Mouse (Mus musculus): ENCODE results near the gene Scn4b. TPM values are rescaled to one million over a fixed set of nuclear protein-coding genes. Genes with fewer than 3 reads are reported as not detected.

Gene Scn4b
- polyA plus RNA-seq, 1 experiment from 2014 or later, result 1.6 TPM

DNA sequence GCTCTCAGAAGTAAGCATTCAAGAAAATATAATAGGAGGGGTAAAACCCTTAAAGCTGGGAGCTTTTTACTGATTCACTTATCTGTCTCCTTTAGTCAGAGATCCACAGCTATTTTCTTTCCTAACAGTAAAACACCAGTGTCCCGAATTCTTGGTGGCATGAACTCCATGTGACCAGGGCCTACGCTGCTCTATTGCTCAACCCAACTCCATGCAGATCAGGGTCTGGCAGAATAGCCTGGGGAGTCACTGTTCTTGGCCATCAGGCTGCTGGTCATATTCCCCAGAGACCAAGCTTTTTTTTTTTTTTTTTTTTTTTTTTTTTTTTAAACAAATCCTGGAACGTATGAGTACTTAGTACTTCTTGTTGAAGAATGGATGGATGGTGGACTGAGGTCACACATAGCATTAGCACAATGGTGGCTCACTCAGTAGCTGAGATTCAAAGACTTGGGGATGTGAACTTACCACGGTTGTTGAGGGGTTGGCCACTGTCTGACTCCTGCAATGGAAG, 51.5 kb downstream of the Scn4b start:
- no peaks in the 10 kb centered on the region for H3K9me3 ChIP-seq (replicated peaks; ENCODE audit: control insufficient read depth, low read length)
- peak overlapping the region; percentile 62 for H3K27ac ChIP-seq (ENCODE audit: low read length)
- no peak overlapping the region for H3K4me2 ChIP-seq (ENCODE audit: low read depth, low read length)
- no peaks in the 10 kb centered on the region for H3K36me3 ChIP-seq (ENCODE audit: control insufficient read depth, insufficient read depth)
- H3K4me1 ChIP-seq (ENCODE audit: control insufficient read depth, insufficient read depth, low read length), result no peaks in the 10 kb centered on the region
- no peaks in the 10 kb centered on the region; the same call in 1 of the 2 replicates for H3K27me3 ChIP-seq (ENCODE audit: control insufficient read depth, insufficient read depth, low read length)
- ATAC-seq (replicated peaks; ENCODE audit: extremely low read depth, insufficient read depth, low FRiP score), result no peak
- no peak overlapping the region for H3K4me3 ChIP-seq (ENCODE audit: low read length)
- 79% methylated on average over 4 of the region's 4 CpGs for WGBS
- no peak overlapping the region for H3K9ac ChIP-seq (ENCODE audit: low read length)

GRCm38 (mm10) chr9:45195468-45195867, 57.3 kb downstream of the Scn4b start:
- H3K9ac ChIP-seq (ENCODE audit: low read length), result no peak overlapping the region
- H3K36me3 ChIP-seq (ENCODE audit: control insufficient read depth, insufficient read depth), result no peaks in the 10 kb centered on the region
- no peak overlapping the region for H3K27ac ChIP-seq (ENCODE audit: low read length)
- ATAC-seq (replicated peaks; ENCODE audit: extremely low read depth, insufficient read depth, low FRiP score), result no peak
- no peaks in the 10 kb centered on the region; the same call in 1 of the 2 replicates for H3K27me3 ChIP-seq (ENCODE audit: control insufficient read depth, insufficient read depth, low read length)
- no peak overlapping the region for H3K4me2 ChIP-seq (ENCODE audit: low read depth, low read length)
- H3K9me3 ChIP-seq (replicated peaks; ENCODE audit: control insufficient read depth, low read length), result no peaks in the 10 kb centered on the region
- WGBS, result 70% methylated on average over 4 of the region's 4 CpGs
- H3K4me1 ChIP-seq (ENCODE audit: control insufficient read depth, insufficient read depth, low read length), result no peaks in the 10 kb centered on the region
- H3K4me3 ChIP-seq (ENCODE audit: low read length), result no peak overlapping the region

DNA sequence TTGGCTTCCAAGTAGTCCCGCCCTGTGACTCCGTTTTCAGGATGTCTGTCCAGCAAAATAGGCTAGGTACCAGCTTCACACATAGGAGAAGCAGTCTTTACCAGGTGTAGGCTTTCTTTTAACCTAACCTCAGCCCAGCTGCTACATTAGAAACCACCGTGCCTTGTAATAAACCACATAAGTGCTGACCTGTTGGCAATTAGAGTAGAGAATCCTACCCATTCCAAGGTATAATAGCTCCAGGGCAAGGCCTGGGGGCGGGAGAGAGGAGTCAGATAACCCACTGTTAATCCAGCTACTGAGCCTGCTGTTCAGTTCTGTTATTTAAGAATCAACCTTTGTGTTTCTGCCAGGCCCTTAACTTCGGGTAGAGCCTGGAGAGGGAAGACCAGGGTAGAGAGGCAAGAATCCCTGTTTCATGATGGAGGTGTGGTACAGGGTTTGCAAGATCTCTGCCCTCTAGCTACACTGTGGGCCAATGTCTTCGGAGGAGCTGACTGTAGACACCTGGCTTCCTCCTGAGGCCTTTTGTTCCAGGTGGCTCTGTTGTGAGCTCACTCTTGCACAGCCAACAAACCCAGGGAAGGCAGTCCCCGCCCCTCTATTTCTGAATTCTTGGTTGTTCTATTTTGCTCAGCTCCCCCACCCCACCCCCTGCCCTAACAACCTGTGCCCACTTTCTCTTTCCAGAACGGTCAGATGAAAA, 58.1 kb downstream of the Scn4b start:
- Histone ChIP-seq H3K36me3 (ENCODE audit: control insufficient read depth, insufficient read depth) (no peaks in the 10 kb centered on the region), H3K27ac (ENCODE audit: low read length) (no peak overlapping the region), H3K4me1 (ENCODE audit: control insufficient read depth, insufficient read depth, low read length) (no peaks in the 10 kb centered on the region), H3K4me3 (ENCODE audit: low read length) (no peak overlapping the region), H3K4me2 (ENCODE audit: low read depth, low read length) (no peak overlapping the region), H3K9ac (ENCODE audit: low read length) (no peak overlapping the region), H3K9me3 (replicated peaks; ENCODE audit: control insufficient read depth, low read length) (no peaks in the 10 kb centered on the region), H3K27me3 (ENCODE audit: control insufficient read depth, insufficient read depth, low read length) (no peaks in the 10 kb centered on the region; the same call in 1 of the 2 replicates)
- 70% methylated on average over 8 of the region's 8 CpGs for WGBS
- ATAC-seq (replicated peaks; ENCODE audit: extremely low read depth, insufficient read depth, low FRiP score), result no peak

DNA sequence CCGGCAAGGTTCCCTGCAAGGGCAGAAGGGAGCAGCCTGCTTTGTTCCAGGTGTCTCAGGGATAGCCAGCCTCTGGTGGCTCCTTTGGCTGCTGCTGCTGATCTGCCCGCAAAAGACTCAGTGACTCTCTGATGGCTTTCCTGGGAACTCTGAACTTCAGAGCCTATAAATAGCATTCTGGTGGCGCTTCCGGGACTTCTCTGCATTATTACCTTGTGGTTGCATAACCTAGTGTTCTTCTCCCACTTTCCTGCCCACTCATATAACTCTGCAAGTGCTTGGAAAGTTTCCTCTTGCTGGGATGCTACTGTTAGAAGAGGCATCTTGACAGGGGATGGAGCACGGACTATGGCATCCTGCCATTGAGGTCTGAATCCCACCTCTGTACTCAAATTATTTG, 59.4 kb downstream of the Scn4b start:
- Histone ChIP-seq H3K4me1 (ENCODE audit: control insufficient read depth, insufficient read depth, low read length) (no peaks in the 10 kb centered on the region), H3K36me3 (ENCODE audit: control insufficient read depth, insufficient read depth) (no peaks in the 10 kb centered on the region), H3K9ac (ENCODE audit: low read length) (no peak overlapping the region), H3K27me3 (ENCODE audit: control insufficient read depth, insufficient read depth, low read length) (no peaks in the 10 kb centered on the region; the same call in 1 of the 2 replicates), H3K27ac (ENCODE audit: low read length) (peak overlapping the region; percentile 16; the same call in 1 of the 2 replicates), H3K4me2 (ENCODE audit: low read depth, low read length) (no peak overlapping the region), H3K9me3 (replicated peaks; ENCODE audit: control insufficient read depth, low read length) (no peaks in the 10 kb centered on the region), H3K4me3 (ENCODE audit: low read length) (no peak overlapping the region)
- no peak for ATAC-seq (replicated peaks; ENCODE audit: extremely low read depth, insufficient read depth, low FRiP score)
- 70% methylated on average over 5 of the region's 5 CpGs for WGBS

DNA sequence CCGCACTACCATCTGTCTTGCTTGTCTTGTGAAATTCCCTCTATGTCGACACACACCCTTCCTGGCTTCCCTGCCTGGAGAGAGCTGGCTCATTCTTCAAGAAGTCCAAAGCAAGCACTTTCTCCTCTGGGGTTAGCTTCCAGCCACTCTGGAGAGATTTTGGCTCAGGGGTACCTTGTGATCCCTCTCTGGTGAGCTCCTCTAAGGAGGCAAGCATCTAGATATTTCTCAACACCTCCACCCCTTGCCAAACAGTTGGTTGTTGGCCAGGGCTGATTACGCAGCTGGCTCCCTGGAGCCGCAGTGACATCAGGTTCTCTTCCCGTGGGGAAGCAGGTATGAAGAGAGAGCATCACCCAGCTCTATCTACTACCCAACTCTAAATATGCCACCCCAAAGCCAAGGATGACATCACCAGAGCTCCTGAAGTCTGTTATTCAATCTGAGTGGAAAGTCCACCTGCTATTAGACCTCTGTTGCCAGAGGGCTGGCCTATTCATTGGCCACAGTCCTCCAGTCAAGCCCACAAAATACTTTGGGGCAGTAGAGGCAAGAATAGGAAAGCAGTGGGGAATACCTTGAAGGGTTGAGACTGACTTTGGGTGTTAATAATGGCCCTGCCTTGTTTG, 63.2 kb downstream of the Scn4b start:
- Histone ChIP-seq H3K4me3 (ENCODE audit: low read length) (no peak overlapping the region), H3K27ac (ENCODE audit: low read length) (no peak overlapping the region), H3K4me2 (ENCODE audit: low read depth, low read length) (no peak overlapping the region), H3K27me3 (ENCODE audit: control insufficient read depth, insufficient read depth, low read length) (no peaks in the 10 kb centered on the region), H3K4me1 (ENCODE audit: control insufficient read depth, insufficient read depth, low read length) (no peaks in the 10 kb centered on the region), H3K9me3 (replicated peaks; ENCODE audit: control insufficient read depth, low read length) (no peaks in the 10 kb centered on the region), H3K36me3 (ENCODE audit: control insufficient read depth, insufficient read depth) (no peaks in the 10 kb centered on the region), H3K9ac (ENCODE audit: low read length) (no peak overlapping the region)
- WGBS, result 68% methylated on average over 5 of the region's 5 CpGs
- no peak for ATAC-seq (replicated peaks; ENCODE audit: extremely low read depth, insufficient read depth, low FRiP score)

GRCm38 (mm10) chr9:45202021-45202798, 64.0 kb downstream of the Scn4b start:
- Histone ChIP-seq H3K27me3 (ENCODE audit: control insufficient read depth, insufficient read depth, low read length) (no peaks in the 10 kb centered on the region), H3K9me3 (replicated peaks; ENCODE audit: control insufficient read depth, low read length) (no peaks in the 10 kb centered on the region), H3K9ac (ENCODE audit: low read length) (no peak overlapping the region), H3K36me3 (ENCODE audit: control insufficient read depth, insufficient read depth) (no peaks in the 10 kb centered on the region), H3K27ac (ENCODE audit: low read length) (no peak overlapping the region), H3K4me2 (ENCODE audit: low read depth, low read length) (no peak overlapping the region), H3K4me1 (ENCODE audit: control insufficient read depth, insufficient read depth, low read length) (no peaks in the 10 kb centered on the region), H3K4me3 (ENCODE audit: low read length) (no peak overlapping the region)
- ATAC-seq (replicated peaks; ENCODE audit: extremely low read depth, insufficient read depth, low FRiP score), result no peak
- 64% methylated on average over 9 of the region's 9 CpGs for WGBS

Other genes starting within 250 kb of the Scn4b start
- 1,180 and 1,367 TPM in 2 replicates for gene Atp5l, start 217.7 kb upstream of the Scn4b start, polyA plus RNA-seq (2015; fragmentation: Nextera tagmentation; extraction: Ambion mirVana)
- 16.8 and 17.7 TPM in 2 replicates for gene Ube4a, start 172.8 kb upstream of the Scn4b start, polyA plus RNA-seq (2015; fragmentation: Nextera tagmentation; extraction: Ambion mirVana)
- 37.6 and 99.6 TPM in 2 replicates for gene Cd3g, start 158.0 kb upstream of the Scn4b start, polyA plus RNA-seq (2015; fragmentation: Nextera tagmentation; extraction: Ambion mirVana)
- gene Cd3d, start 156.6 kb upstream of the Scn4b start, polyA plus RNA-seq (2015; fragmentation: Nextera tagmentation; extraction: Ambion mirVana), result 11.7 and 30.7 TPM in 2 replicates
- gene Cd3e, start 128.8 kb upstream of the Scn4b start, polyA plus RNA-seq (2015; fragmentation: Nextera tagmentation; extraction: Ambion mirVana), result 25.0 and 71.7 TPM in 2 replicates
- 4.2 and 6.1 TPM in 2 replicates for gene Mpzl2, start 98.6 kb upstream of the Scn4b start, polyA plus RNA-seq (2015; fragmentation: Nextera tagmentation; extraction: Ambion mirVana)
- gene Mpzl3, start 83.2 kb upstream of the Scn4b start, polyA plus RNA-seq (2015; fragmentation: Nextera tagmentation; extraction: Ambion mirVana), result 1.5 and 1.9 TPM in 2 replicates
- gene Jaml, start 59.2 kb upstream of the Scn4b start, polyA plus RNA-seq (2015; fragmentation: Nextera tagmentation; extraction: Ambion mirVana), result 0.41 and 0.87 TPM in 2 replicates
- 1.3 and 2.3 TPM in 2 replicates for gene Scn2b, start 20.6 kb upstream of the Scn4b start, polyA plus RNA-seq (2015; fragmentation: Nextera tagmentation; extraction: Ambion mirVana)
- gene BC049352, start 43.6 kb downstream of the Scn4b start, polyA plus RNA-seq (2015; fragmentation: Nextera tagmentation; extraction: Ambion mirVana), result 0.13 TPM in 1 of 2 replicates, not detected in the other
- 0.79 and 1.4 TPM in 2 replicates for gene Tmprss4, start 65.7 kb downstream of the Scn4b start, polyA plus RNA-seq (2015; fragmentation: Nextera tagmentation; extraction: Ambion mirVana)
- gene Il10ra, start 130.8 kb downstream of the Scn4b start, polyA plus RNA-seq (2015; fragmentation: Nextera tagmentation; extraction: Ambion mirVana), result 1.2 and 1.7 TPM in 2 replicates
- gene Tmprss13, start 180.7 kb downstream of the Scn4b start, polyA plus RNA-seq (2015; fragmentation: Nextera tagmentation; extraction: Ambion mirVana), result 0.16 and 0.20 TPM in 2 replicates
- 34.9 and 37.2 TPM in 2 replicates for gene Fxyd6, start 231.8 kb downstream of the Scn4b start, polyA plus RNA-seq (2015; fragmentation: Nextera tagmentation; extraction: Ambion mirVana)